12 mouse cellular contexts compared by ENCODE assay signal in genomic region chr17:87791517-87792098, GRCm38 (mm10). TPM values are rescaled to one million over a fixed set of nuclear protein-coding genes. Genes with fewer than 3 reads are reported as not detected.
DNase-seq lines count a peak whose midpoint lies in the region; ATAC-seq lines count a peak whose summit lies in the region.
"Had no signal": no experiment of that assay in that cellular context is flagged by ENCODE, and none has a peak within 500 bp of the region (broad histone marks: within the 10 kb centered on the region; RNA-seq: fewer than 3 reads in every experiment).

No protein-coding gene starts in this region.

- peak; percentile 7 for DNase-seq in heart, adult 18-20 months
- no peak for DNase-seq in heart, postnatal 36 days
- DNase-seq in midbrain, embryonic 11.5 days (ENCODE audit: low spot score, missing footprints): peak; percentile 23
- peak; percentile 79 for DNase-seq in brain, adult 2 months (ENCODE audit: low read depth, low spot score)
- DNase-seq in right cerebral cortex, postnatal 14 days: peak; percentile 53
- DNase-seq: adrenal gland, adult 2 months; kidney, adult 2 months had no signal

- no peaks in the 10 kb centered on the region; the same call in 1 of the 2 replicates for H3K4me1 ChIP-seq in midbrain, embryonic 11.5 days (ENCODE audit: control insufficient read depth, insufficient read depth, low read length)
- peaks cover 8% of the 10 kb centered on the region for H3K4me1 ChIP-seq in midbrain, embryonic 13.5 days (replicated peaks)
- H3K4me1 ChIP-seq: liver, embryonic 15.5 days had no signal

- 78% methylated on average over 7 of the region's 7 CpGs for WGBS in midbrain, embryonic 11.5 days
- 82% methylated on average over 7 of the region's 7 CpGs for WGBS in midbrain, embryonic 13.5 days

- H3K36me3 ChIP-seq in midbrain, embryonic 11.5 days (ENCODE audit: control insufficient read depth, insufficient read depth, low read length): no peaks in the 10 kb centered on the region
- H3K36me3 ChIP-seq in midbrain, embryonic 13.5 days: no peaks in the 10 kb centered on the region
- H3K36me3 ChIP-seq: liver, embryonic 15.5 days had no signal

- no peak overlapping the region for H3K4me2 ChIP-seq in midbrain, embryonic 11.5 days
- no peak overlapping the region for H3K4me2 ChIP-seq in midbrain, embryonic 13.5 days (replicated peaks)
- H3K4me2 ChIP-seq: liver, embryonic 15.5 days had no signal

- intact Hi-C loops in heart, postnatal 36 days (cut with DNase I): no loop called here

- no peak overlapping the region for H3K9ac ChIP-seq in midbrain, embryonic 11.5 days (ENCODE audit: low read length)
- H3K9ac ChIP-seq in midbrain, embryonic 13.5 days (replicated peaks): no peak overlapping the region
- H3K9ac ChIP-seq: liver, embryonic 15.5 days had no signal

- H3K4me3 ChIP-seq in midbrain, embryonic 11.5 days (ENCODE audit: low read depth, low read length): no peak overlapping the region
- H3K4me3 ChIP-seq in midbrain, embryonic 13.5 days (replicated peaks): no peak overlapping the region
- H3K4me3 ChIP-seq: liver, embryonic 15.5 days had no signal

- H3K27ac ChIP-seq in midbrain, embryonic 11.5 days (ENCODE audit: low read depth, low read length): no peak overlapping the region
- no peak overlapping the region for H3K27ac ChIP-seq in midbrain, embryonic 13.5 days
- H3K27ac ChIP-seq: liver, embryonic 15.5 days had no signal

- ATAC-seq in midbrain, embryonic 11.5 days (ENCODE audit: low FRiP score): no peak
- no peak for ATAC-seq in midbrain, embryonic 13.5 days
- ATAC-seq in megakaryocyte, adult 5-6 weeks (ENCODE audit: poor library complexity, severe bottlenecking): no peak
- ATAC-seq: CD4-positive, CD25-positive, alpha-beta regulatory T cell, adult 4 months; Patski had no signal

- H3K9me3 ChIP-seq in midbrain, embryonic 11.5 days (ENCODE audit: control insufficient read depth, low read length): no peaks in the 10 kb centered on the region
- no peaks in the 10 kb centered on the region for H3K9me3 ChIP-seq in midbrain, embryonic 13.5 days
- H3K9me3 ChIP-seq: liver, embryonic 15.5 days had no signal

- H3K27me3 ChIP-seq in midbrain, embryonic 11.5 days (ENCODE audit: control insufficient read depth, insufficient read depth, low read length): peaks cover 14% of the 10 kb centered on the region
- H3K27me3 ChIP-seq in midbrain, embryonic 13.5 days: peaks cover 35% of the 10 kb centered on the region

RNA-seq across cellular contexts. Expression of gene Kcnk12, which starts 6.2 kb away (rescaled TPM):
- not detected for total RNA-seq in heart, adult 18-20 months (2021)
- not detected for total RNA-seq in heart, postnatal 36 days (2021)
- polyA plus RNA-seq in midbrain, embryonic 11.5 days (2014; fragmentation: Nextera tagmentation; extraction: Ambion mirVana): 0.12 and 0.26 TPM in 2 replicates
- polyA plus RNA-seq in midbrain, embryonic 13.5 days (2015; fragmentation: Nextera tagmentation; extraction: Ambion mirVana): 0.36 and 0.45 TPM in 2 replicates
- 1.6 and 3.6 TPM in 2 replicates for total RNA-seq in megakaryocyte, adult 5-6 weeks (2015)
- total RNA-seq in megakaryocyte, adult 5-6 weeks (2017): 1.1 and 2.3 TPM in 2 replicates
- polyA plus RNA-seq: CD4-positive, CD25-positive, alpha-beta regulatory T cell, adult 4 months; kidney, adult 2 months; Patski had no signal

Comparison
In these comparisons a context has a peak if more than half of its experiments do, and no peak if none do; other contexts are left out.
1. DNase-seq: peak in heart, adult 18-20 months (2 of 2), midbrain, embryonic 11.5 days (single experiment), brain, adult 2 months (single experiment) and right cerebral cortex, postnatal 14 days (single experiment); none in heart, postnatal 36 days (0 of 2).